Mouse (Mus musculus) heart, postnatal 4 days (tissue): ENCODE measurements around the gene Scarb1. TPM values are rescaled to one million over a fixed set of nuclear protein-coding genes. Genes with fewer than 3 reads are reported as not detected.

Experiments
- DNase-seq: peaks from one replicate; pipeline ENCODE4 v3.0.0; 2021
- total RNA-seq, 2 experiments: library from RNA; stranded (reverse); gene quantifications; 2 replicates each; pipeline ENCODE4 v1.2.3; 2021

The Scarb1 gene
- total RNA-seq, 2 experiments from 2014 or later, result 65.7 to 67.0 TPM

DNA sequence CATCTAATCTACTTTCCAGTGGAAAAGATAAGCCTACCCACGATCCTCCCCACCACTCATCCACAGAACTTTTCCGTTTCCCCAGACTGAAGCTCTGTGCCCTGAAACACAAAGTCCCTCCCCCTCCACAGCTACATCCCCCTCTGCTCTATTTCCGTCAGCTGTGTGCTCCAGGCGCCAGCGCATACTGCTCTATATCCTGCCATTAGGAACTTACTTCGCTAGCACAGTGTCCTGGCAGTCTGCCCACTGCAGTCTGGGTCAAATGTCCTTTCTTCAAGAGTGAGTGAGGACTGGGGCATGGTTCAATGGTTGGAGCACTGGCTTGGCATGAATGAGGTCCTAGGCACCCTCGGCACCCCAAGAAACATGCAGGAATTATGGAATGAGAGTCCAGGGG lies 23.0 kb upstream of the Scarb1 start:
- peak; percentile 78 for DNase-seq

DNA sequence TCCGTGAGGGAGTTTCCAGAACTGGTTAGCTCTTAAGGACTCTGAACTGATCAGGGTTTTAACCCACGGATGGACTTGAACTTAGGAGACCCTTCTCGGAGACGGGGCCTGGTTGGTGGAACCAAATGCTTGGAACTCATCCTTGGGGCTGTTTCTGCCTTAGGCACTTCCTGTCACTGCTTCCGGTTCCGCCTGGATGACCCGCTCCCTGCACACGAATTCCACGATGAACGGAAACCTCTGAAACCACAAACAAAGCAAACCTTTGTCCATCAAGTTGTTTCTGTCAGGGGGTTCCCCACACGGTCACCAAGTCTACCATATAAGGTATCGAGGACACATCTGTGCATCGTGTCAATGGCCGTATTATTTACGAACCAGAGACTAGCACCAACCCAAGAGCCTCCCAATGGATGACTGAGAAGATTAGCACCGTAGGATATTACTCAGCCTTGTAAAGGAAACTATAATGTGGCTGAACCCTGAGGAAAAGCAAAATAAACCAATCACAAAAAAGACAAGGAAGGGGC lies 20.2 kb upstream of the Scarb1 start:
- DNase-seq, result no peak

DNA sequence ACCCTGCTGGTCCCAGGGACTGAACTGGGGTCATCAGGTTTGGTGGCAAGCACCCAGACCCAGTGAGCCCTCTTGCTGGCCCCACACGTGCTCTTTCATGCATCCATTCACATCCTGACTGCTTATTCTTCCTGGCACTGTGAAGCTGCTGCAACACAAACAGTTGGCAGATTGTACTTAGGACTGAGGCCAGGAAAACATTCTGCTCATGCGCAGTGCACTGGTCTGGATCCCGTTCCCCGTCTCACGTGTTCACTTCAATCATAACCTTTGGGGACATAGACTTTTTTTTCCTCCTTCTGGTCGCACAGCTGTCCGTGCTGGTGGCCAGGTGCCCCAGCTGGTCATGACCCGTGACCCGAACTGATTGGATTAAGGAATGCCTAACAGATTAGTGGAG lies 19.7 kb upstream of the Scarb1 start:
- no peak for DNase-seq

GRCm38 (mm10) chr5:125358270-125358608 lies 17.3 kb upstream of the Scarb1 start:
- DNase-seq, result no peak

DNA sequence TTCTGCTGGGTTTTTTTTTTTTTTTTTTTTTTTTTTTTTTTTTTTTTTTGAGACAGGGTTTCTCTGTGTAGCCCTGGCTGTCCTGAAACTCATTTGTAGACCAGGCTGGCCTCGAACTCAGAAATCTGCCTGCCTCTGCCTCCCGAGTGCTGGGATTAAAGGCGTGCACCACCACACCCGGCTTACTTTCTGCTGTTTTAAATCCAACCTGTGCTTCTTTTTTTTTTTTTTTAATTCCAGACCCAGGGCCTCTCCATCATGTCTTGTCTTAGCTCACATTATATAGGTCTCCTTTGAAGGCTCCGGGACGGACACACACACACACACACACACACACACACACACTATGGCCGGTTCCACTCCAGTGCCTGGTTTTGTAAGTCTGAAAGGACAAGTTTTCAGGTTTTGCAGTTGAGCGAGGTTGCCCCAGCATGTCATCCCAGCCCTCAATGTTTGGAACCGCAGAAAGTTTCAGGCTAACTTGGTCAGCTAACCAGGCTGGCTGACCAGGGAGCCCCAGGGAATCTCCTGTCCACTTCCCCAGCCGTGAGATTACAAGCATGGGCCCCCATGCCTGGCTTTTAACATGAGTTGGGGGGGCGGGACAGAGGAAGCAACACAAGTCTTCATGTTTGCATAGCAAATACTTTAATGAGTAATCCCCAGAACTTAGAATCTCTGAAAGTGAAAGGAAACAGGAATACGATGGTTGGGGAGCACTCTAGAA lies 16.8 kb upstream of the Scarb1 start:
- no peak for DNase-seq

DNA sequence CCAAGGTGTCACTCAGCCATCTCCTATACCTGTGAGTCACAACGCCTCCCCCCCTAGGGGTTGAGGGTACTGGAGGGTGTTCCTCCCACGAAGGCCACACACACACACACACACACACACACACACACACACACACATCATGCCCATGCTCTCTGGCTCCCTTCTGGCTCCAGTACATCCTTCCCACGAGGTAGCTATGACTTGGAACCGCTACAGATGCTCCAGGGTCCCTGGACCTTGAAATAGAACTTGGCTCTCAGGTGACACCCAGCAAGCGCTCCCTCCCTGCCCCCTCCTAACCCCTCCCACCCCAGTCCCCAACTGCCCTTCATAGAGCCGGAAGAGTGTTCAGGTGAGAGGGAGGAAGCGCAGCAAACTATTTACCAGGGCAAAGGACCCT lies 14.8 kb upstream of the Scarb1 start:
- DNase-seq, result no peak

DNA sequence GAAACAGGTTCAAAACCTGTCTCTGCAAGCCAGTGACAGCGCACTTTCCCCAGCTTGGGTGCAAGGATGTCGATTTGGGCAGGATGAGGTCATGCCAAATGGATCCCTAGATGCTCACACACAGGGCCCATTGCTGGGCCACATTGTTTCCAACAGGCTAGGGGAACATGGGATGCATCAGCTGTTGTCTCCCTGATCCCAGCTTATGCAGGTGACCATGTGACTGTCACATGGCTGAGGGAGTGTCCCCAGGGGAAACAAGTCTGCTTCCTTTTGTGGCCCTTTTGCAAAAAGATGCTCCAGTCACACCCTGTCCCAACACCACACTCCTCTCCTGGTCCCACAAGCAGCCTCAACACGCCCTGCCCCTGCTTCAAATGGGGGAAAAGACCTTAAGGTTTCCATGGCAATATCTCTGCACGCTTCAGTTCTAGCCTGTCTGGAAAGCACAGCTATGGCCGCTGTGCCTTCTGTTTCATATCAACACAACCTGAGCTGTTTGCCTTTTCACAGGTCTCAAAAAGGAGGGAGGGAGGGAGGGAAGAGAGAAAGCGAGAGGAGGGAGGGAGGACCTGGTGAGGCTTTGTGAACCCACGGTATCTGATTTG lies 14.1 kb upstream of the Scarb1 start:
- no peak for DNase-seq

DNA sequence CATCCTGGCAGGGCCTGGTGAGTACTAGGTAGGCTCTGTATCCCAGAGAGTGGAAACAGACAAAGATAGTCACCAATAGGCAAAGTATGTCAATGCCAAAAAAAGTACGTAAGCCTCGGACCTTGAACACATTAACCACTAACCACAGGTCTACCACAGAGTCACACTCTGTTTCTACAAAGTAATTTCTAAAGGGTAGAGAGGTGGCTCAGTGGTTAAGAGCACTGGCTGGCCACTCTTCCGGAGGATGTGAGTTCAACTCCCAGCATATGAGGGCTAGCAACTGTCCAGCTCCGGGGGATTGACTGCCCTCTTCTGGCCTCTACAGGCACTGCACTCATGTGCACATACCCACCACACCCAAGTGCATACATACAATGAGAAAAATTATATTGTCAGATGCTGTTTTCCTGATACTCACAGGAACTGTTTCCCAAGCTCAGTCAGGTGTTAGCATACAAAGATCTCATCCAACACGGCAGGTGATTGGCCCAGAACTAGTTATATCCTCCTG lies 11.9 kb upstream of the Scarb1 start:
- no peak for DNase-seq

DNA sequence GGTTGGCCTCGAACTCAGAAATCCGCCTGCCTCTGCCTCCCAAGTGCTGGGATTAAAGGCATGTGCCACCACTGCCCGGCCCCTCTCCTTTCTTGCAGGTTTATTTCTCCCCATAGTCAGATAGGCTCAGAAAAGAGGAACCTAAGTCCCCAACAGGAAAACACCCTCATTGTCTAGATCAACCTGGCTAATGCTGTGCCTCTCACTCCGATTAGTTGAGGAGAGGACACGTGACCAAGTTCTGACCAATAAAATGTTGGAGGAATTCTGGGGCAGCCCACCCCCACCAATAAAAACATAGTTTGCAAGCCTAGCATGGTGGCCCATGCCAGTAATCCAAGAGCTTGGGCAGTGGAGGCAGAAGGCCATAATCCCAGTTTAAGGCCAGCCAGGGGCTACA lies 11.0 kb upstream of the Scarb1 start:
- no peak for DNase-seq

DNA sequence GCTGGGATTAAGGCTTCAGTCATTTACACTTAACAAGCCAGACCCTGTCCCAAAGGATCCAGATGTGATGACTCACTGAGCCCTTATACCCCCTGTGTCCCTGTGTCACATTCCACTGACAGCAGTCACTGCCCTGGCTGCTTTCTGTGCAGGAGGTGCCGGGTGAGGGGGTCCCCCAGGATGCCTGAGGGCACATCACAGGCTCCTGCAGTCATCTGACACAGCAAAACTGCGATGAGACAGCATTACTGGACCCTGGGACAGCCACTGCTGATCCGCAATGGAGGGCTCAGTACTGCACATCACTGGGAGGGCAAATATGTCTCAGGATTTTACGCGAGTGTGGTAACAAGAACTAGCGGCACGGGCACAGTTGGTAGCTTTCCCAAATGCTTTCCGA lies 10.2 kb upstream of the Scarb1 start:
- no peak for DNase-seq

DNA sequence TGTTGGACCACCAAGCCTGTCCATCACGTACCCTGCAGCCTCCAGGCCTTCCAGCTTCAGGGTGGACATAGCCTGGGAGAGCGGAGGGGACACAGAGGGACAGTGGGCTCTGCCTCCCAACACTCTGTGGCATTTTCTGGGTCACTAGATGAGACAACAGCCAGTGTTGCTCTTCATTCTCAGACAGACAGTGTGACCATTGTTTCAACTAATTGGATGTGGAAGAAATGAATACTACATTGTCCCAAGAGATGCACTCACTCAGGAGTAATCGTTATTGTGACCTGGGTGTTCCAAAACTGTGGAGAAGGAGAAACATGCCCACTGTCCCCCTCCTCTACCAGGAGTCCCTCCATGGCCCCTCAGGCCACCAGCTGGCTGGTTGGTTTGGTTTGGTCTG lies 8.5 kb upstream of the Scarb1 start:
- no peak for DNase-seq

DNA sequence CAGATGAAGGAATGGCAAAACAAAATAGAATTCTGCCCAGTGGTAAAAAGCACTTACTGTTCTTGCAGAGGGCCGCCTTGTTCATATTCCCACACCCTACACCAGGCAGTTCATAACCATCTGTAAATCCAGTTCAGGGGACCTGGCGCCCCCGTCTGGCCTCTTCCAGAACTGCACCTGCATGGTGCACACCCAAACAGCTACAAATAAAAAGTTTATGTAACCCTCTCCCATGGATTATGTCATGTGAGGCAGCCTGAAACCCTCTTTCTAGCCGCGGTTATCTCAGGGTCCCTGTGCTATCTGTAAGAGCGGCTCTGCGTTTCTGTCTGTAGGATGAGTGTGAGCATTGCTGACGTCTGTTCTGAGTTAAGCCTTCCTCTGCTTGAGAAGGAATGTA lies 7.6 kb upstream of the Scarb1 start:
- DNase-seq, result peak; percentile 76

DNA sequence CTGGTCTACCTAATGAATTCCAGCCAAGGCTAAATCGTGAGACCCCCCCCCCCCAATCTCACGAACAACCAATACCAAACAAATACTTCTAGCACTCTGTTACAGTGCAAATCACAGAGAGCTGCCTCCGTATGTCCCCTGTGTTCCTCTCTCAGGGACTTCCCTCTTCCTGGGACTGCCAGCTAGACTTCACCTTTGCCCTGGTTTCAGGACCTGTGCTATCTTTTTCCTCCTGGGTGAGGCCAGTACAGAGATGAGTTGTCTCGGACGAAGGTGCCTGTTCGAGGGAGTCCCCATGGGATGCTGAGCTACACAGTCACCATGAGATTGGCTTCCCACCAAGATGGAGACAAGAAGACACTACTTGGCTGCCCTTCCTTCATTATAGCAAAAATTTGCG lies 7.2 kb upstream of the Scarb1 start:
- DNase-seq, result no peak

DNA sequence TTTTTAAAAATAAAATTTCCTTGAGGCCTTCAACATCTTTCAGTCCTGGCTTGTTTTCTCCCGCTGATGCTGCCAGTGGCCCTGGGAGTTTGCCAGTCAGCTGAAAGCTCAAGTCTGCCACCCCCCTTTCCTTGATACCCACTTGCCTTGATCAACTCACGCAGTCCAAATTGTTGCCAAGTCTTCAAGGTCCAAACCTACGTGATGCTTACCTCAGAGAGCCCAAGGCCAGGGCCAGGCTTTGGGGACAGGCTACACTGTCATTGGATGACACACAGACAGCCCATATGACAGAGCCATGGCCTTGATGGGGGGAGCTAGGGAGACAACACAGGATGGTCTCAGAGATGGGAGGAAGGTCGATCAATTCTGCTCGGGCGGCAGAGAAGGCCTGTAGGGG lies 3.4 kb upstream of the Scarb1 start:
- DNase-seq, result no peak

GRCm38 (mm10) chr5:125341459-125342090 lies 681 bp upstream of the Scarb1 start:
- DNase-seq, result no peak

GRCm38 (mm10) chr5:125339851-125340531 lies 903 bp downstream of the Scarb1 start:
- peak; percentile 46 for DNase-seq

DNA sequence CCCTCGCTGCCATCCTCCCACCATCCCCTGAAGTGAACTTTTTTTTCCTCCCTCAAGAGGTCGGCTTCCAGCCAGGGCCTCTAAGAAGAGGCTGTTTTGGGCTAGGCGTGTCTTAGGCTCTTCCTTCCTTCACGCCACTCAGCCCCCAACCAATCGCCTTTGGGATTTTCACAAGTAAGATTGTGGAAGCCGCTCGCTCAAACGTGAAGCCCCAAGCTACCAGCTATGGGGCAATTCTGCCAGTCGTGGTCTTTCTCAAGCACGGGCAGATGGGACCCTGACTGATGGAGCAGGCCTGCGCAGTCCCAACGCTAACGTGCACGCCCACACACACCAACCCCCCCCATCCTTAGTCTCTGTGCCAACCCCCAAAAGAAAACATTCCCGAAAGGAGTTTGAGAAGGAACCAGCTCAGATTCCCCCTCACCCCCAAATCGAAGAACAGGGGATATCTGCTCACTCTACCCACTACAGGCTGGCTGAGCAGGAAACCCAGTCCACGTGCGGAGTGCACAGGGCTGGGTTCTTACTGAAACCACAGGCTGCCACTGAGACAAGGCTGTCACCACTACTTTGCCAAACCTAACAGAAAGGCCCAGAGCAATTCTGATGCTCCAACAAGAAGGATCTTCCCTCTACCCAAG lies 1.7 kb downstream of the Scarb1 start:
- DNase-seq, result peak; percentile 66

GRCm38 (mm10) chr5:125337526-125337925 lies 3.4 kb downstream of the Scarb1 start:
- no peak for DNase-seq

DNA sequence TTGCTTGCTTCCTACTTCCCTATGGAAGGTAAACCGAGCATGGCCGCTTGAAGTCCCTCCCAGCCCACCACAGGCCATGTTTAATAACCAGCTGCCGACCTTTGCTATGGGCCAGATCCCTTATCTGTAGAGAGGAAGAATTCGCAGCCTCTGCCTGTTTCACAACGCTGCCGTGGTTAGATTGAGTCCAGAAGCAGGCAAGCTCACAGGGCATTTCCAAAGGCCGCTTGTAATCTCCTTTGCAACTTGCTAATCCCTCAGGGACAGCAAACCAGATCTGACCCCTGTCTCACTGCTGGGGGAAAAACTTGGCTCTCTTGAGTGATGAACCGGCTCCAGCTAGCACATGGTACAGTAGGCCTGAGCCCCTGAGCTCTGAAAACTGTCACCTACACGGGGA lies 3.9 kb downstream of the Scarb1 start:
- DNase-seq, result no peak

- DNase-seq, result no peak
Measured at GRCm38 (mm10) chr5:125333009-125333408, 7.9 kb downstream of the Scarb1 start.

- DNase-seq, result no peak
Measured at GRCm38 (mm10) chr5:125332333-125332732, 8.6 kb downstream of the Scarb1 start.

GRCm38 (mm10) chr5:125331811-125332210 lies 9.1 kb downstream of the Scarb1 start:
- no peak for DNase-seq

- DNase-seq, result no peak
Measured at GRCm38 (mm10) chr5:125331094-125331493, 9.8 kb downstream of the Scarb1 start.
